8 mouse cellular contexts compared by ENCODE assay signal in the genomic region with DNA sequence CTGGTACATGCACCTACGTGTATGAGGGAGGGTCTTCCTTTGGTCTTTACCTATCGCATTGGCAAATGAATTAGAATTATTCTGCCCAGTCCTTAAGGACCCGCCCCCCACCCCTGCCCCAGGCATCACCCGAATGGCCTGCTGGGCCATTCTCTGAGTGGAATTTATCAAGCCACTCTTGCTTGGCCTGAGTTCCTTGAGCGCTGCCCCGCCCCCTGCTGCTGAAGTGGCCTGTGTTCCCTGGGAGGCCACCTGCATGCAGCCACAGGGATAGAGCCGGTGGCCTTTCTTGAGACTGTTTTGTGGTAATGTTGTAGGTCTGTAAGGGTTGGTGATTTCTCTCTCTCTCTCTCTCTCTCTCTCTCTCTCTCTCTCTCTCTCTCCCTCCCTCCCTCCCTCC. TPM values are rescaled to one million over a fixed set of nuclear protein-coding genes. Genes with fewer than 3 reads are reported as not detected.
DNase-seq lines count a peak whose midpoint lies in the region; ATAC-seq and TF ChIP-seq lines count a peak whose summit lies in the region.

No protein-coding gene starts in this region.

- TF ChIP-seq POLR2A in thymus, adult 2 months (IDR thresholded peaks at IDR 0.05; ENCODE audit: control insufficient read depth, extremely low read depth, insufficient read depth, low read length, poor library complexity) = no peak

- H3K4me3 ChIP-seq in E14TG2a.4 (replicated peaks; ENCODE audit: low read length) = peak overlapping the region; percentile 86
- no peak overlapping the region for H3K4me3 ChIP-seq in intestine, embryonic 15.5 days (replicated peaks)
- no peak overlapping the region for H3K4me3 ChIP-seq in lung, postnatal 0 days (ENCODE audit: low read depth, low read length)
- H3K4me3 ChIP-seq in thymus, adult 2 months (ENCODE audit: control insufficient read depth, insufficient read depth, low read length) = no peak overlapping the region

- H3K27me3 ChIP-seq in E14TG2a.4 (ENCODE audit: insufficient read depth, low read length) = peaks cover 77% of the 10 kb centered on the region
- H3K27me3 ChIP-seq in intestine, embryonic 15.5 days (replicated peaks) = peaks cover 43% of the 10 kb centered on the region
- H3K27me3 ChIP-seq in lung, postnatal 0 days (replicated peaks; ENCODE audit: insufficient read depth, low read length) = peaks cover 10% of the 10 kb centered on the region; the same call in 1 of the 2 replicates
- peaks cover 7% of the 10 kb centered on the region for H3K27me3 ChIP-seq in thymus, adult 2 months (ENCODE audit: control insufficient read depth, insufficient read depth, low read length)

- no peaks in the 10 kb centered on the region for H3K36me3 ChIP-seq in E14TG2a.4 (ENCODE audit: insufficient read depth, low read length)
- H3K36me3 ChIP-seq in intestine, embryonic 15.5 days = no peaks in the 10 kb centered on the region
- no peaks in the 10 kb centered on the region for H3K36me3 ChIP-seq in lung, postnatal 0 days (ENCODE audit: insufficient read depth, low read length)
- H3K36me3 ChIP-seq in thymus, adult 2 months (ENCODE audit: control insufficient read depth, insufficient read depth, low read length) = no peaks in the 10 kb centered on the region

- H3K9ac ChIP-seq in intestine, embryonic 15.5 days = no peak overlapping the region
- no peak overlapping the region for H3K9ac ChIP-seq in lung, postnatal 0 days (replicated peaks; ENCODE audit: low read depth)

- no peak for ATAC-seq in intestine, embryonic 15.5 days
- ATAC-seq in lung, postnatal 0 days = peak; percentile 74

- DNase-seq in embryo, embryonic 10.5 days (ENCODE audit: low spot score) = peak; percentile 50
- DNase-seq in lung, postnatal 0 days (ENCODE audit: low spot score) = peak; percentile 55
- DNase-seq in thymus, adult 2 months = no peak
- no peak for DNase-seq in left cerebral cortex, postnatal 25 days (ENCODE audit: low spot score in 2 of 2)
- DNase-seq in B cell, adult 2 months = no peak
- DNase-seq in gastrocnemius, adult 8-10 months (ENCODE audit: low spot score in 2 of 2) = no peak

- TF ChIP-seq EP300 in lung, postnatal 0 days (IDR thresholded peaks at IDR 0.05) = no peak

- no peak overlapping the region for H3K27ac ChIP-seq in intestine, embryonic 15.5 days
- no peak overlapping the region for H3K27ac ChIP-seq in lung, postnatal 0 days (ENCODE audit: low read length)
- H3K27ac ChIP-seq in thymus, adult 2 months (ENCODE audit: control insufficient read depth, insufficient read depth, low read length) = no peak overlapping the region

- no peak for TF ChIP-seq CTCF in E14TG2a.4 (conservative IDR thresholded peaks at IDR 0.05; ENCODE audit: low read length)
- TF ChIP-seq CTCF in lung, postnatal 0 days (IDR thresholded peaks at IDR 0.05) = peak; percentile 45
- no peak for TF ChIP-seq CTCF in thymus, adult 2 months (IDR thresholded peaks at IDR 0.05; ENCODE audit: borderline replicate concordance, control insufficient read depth, extremely low read depth, insufficient read depth, low read length, poor library complexity)

- peak overlapping the region; percentile 99; the same call in 1 of the 2 replicates for H3K4me2 ChIP-seq in intestine, embryonic 15.5 days (replicated peaks)
- H3K4me2 ChIP-seq in lung, postnatal 0 days (replicated peaks; ENCODE audit: low read depth, low read length) = no peak overlapping the region

- WGBS in intestine, embryonic 15.5 days = 5% methylated on average over 7 of the region's 7 CpGs
- whole genome bisulfite sequencing in lung, postnatal 0 days = 2% methylated on average over 7 of the region's 7 CpGs
- WGBS in thymus, adult 2 months = 11% methylated on average over 7 of the region's 7 CpGs

- H3K9me3 ChIP-seq in E14TG2a.4 (ENCODE audit: low read length) = no peaks in the 10 kb centered on the region
- no peaks in the 10 kb centered on the region for H3K9me3 ChIP-seq in intestine, embryonic 15.5 days
- no peaks in the 10 kb centered on the region for H3K9me3 ChIP-seq in lung, postnatal 0 days (ENCODE audit: low read length)

- intact Hi-C loops in left cerebral cortex, postnatal 25 days (cut with DNase I) = loop anchor here (2.0 to 5.0 kb wide), 3 partner anchors 29 to 484 kb away; no protein-coding TSS in a partner anchor

- peaks cover 13% of the 10 kb centered on the region for H3K4me1 ChIP-seq in E14TG2a.4 (replicated peaks; ENCODE audit: low read depth, low read length)
- peaks cover 13% of the 10 kb centered on the region for H3K4me1 ChIP-seq in intestine, embryonic 15.5 days (replicated peaks)
- no peaks in the 10 kb centered on the region for H3K4me1 ChIP-seq in lung, postnatal 0 days (ENCODE audit: insufficient read depth, low read depth, low read length)
- no peaks in the 10 kb centered on the region for H3K4me1 ChIP-seq in thymus, adult 2 months (replicated peaks; ENCODE audit: control insufficient read depth, insufficient read depth, low read length)

RNA-seq across cellular contexts. Expression of a gene that starts 2.2 kb away (rescaled TPM):
- 0.23 and 0.42 TPM in 2 replicates for polyA plus RNA-seq in intestine, embryonic 15.5 days (2015; fragmentation: Nextera tagmentation; extraction: Ambion mirVana)
- 0.24 and 0.31 TPM in 2 replicates for polyA plus RNA-seq in lung, postnatal 0 days (2015; fragmentation: Nextera tagmentation; extraction: Ambion mirVana)
- polyA plus RNA-seq in thymus, adult 2 months (2012; rRNA removed) = 0.13 and 0.19 TPM in 2 replicates
- 10 to 100 TPM in 1 of 2 experiments, 1 to 10 TPM in 1; 8.4 to 10.2 TPM for total RNA-seq in left cerebral cortex, postnatal 25 days (2021)
- total RNA-seq in gastrocnemius, adult 8-10 months (2022) = not detected

Comparison
In these comparisons a context has a peak if more than half of its experiments do, and no peak if none do; other contexts are left out.
1. DNase-seq: peak in embryo, embryonic 10.5 days (single experiment) and lung, postnatal 0 days (single experiment); none in thymus, adult 2 months (single experiment), left cerebral cortex, postnatal 25 days (0 of 2), B cell, adult 2 months (0 of 2) and gastrocnemius, adult 8-10 months (0 of 2).